Mouse (Mus musculus): ENCODE data around the gene Med28. TPM values are rescaled to one million over a fixed set of nuclear protein-coding genes. Genes with fewer than 3 reads are reported as not detected.

Med28 gene
- total and polyA plus RNA-seq, 2 experiments from 2014 or later: 78.3 to 136 TPM

DNA sequence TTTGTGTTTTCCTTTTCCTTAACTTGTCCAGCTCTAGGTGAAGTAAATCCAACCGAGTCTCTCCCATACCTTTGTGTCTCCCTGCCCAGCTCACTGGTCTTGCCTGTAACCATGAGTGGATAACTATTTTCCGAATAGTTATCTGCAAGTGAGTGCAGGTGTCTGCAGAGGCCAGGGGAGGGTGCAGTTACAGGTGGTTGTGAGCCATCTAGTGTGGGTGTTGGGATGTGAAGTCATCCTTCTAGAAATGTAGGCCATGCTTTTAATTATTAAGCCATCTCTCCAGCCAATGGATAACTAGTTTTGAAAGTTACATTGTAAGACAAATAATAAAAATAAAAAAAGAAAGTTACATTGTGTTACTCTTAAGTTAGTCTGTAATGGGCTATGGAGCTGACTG lies 6.5 kb upstream of the Med28 start:
- Histone ChIP-seq H3K4me3 (ENCODE audit: low read depth, low read length) (no peak overlapping the region), H3K4me1 (ENCODE audit: control insufficient read depth, insufficient read depth) (no peaks in the 10 kb centered on the region), H3K4me2 (ENCODE audit: low read depth, low read length) (no peak overlapping the region), H3K36me3 (replicated peaks; ENCODE audit: control insufficient read depth, insufficient read depth, low read length) (peaks cover 41% of the 10 kb centered on the region), H3K9me3 (replicated peaks; ENCODE audit: control insufficient read depth, low read length) (no peaks in the 10 kb centered on the region), H3K9ac (replicated peaks; ENCODE audit: low read depth, low read length) (no peak overlapping the region), H3K27me3 (ENCODE audit: control insufficient read depth, insufficient read depth, low read length) (no peaks in the 10 kb centered on the region), H3K27ac (ENCODE audit: low read depth) (no peak overlapping the region)
- no peak for ATAC-seq (ENCODE audit: insufficient read depth, low read depth)
- DNase-seq (ENCODE audit: low spot score): no peak
- WGBS: 94% methylated on average over 2 of the region's 2 CpGs
- TF ChIP-seq EP300 (IDR thresholded peaks at IDR 0.05; ENCODE audit: low read depth) (no peak), CTCF (IDR thresholded peaks at IDR 0.05; ENCODE audit: low read depth) (no peak)

DNA sequence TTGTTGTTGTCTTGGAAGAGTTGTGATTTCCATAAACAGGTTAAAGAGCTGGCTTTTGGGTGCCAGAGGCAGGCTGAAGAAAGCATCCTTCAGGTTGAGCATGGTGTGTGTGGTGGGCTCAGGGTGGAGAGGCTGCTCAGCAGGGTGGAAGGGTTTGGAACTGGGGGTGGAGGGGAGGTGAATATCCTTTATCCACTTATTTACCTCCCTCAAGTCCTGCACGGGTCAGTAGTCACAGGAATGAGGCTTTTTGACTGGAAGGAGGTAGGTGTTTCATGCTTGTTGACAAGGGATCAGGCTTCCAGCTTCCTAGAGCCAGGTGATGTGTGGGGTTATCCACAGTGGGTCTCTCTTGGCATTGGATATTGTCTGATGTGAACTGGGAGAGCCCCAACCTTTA lies 5.4 kb upstream of the Med28 start:
- ATAC-seq (ENCODE audit: insufficient read depth, low read depth): no peak
- DNase-seq (ENCODE audit: low spot score): no peak
- Histone ChIP-seq H3K9ac (replicated peaks; ENCODE audit: low read depth, low read length) (no peak overlapping the region), H3K36me3 (replicated peaks; ENCODE audit: control insufficient read depth, insufficient read depth, low read length) (peaks cover 33% of the 10 kb centered on the region), H3K9me3 (replicated peaks; ENCODE audit: control insufficient read depth, low read length) (no peaks in the 10 kb centered on the region), H3K4me3 (ENCODE audit: low read depth, low read length) (no peak overlapping the region), H3K27me3 (ENCODE audit: control insufficient read depth, insufficient read depth, low read length) (no peaks in the 10 kb centered on the region), H3K27ac (ENCODE audit: low read depth) (no peak overlapping the region), H3K4me1 (ENCODE audit: control insufficient read depth, insufficient read depth) (no peaks in the 10 kb centered on the region), H3K4me2 (ENCODE audit: low read depth, low read length) (no peak overlapping the region)
- no peak for TF ChIP-seq EP300 (IDR thresholded peaks at IDR 0.05; ENCODE audit: low read depth)
- no peak for TF ChIP-seq CTCF (IDR thresholded peaks at IDR 0.05; ENCODE audit: low read depth)
- WGBS: 68% methylated on average over 1 of the region's 1 CpGs

DNA sequence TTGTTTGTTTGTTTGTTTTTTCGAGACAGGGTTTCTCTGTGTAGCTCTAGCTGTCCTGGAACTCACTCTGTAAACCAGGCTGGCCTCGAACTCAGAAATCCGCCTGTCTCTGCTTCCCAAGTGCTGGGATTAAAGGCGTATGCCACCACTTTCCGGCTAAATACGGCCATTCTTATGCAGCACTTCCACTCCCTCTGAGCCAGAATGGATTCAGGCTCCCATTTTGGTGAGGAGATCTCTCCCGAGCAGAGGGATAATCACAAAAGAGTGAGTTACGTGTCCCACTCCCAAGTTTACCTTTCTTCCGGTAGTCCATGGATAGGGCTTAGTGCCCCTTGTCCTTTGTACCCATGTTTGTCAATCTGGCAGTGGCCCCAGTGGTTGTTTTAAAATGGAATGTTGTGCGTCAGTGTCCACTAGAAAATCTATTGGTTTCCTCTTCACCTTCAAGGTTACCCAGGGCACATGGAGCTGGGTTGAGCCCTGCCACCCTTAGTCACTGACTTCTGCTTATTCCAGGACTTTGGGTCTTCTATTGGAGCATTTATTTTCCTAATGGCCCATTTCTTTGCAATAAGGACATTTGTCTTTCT lies 4.8 kb upstream of the Med28 start:
- TF ChIP-seq CTCF (IDR thresholded peaks at IDR 0.05; ENCODE audit: low read depth) (no peak), EP300 (IDR thresholded peaks at IDR 0.05; ENCODE audit: low read depth) (no peak)
- no peaks in the 10 kb centered on the region for H3K27me3 ChIP-seq (ENCODE audit: control insufficient read depth, insufficient read depth, low read length)
- no peak overlapping the region for H3K4me2 ChIP-seq (ENCODE audit: low read depth, low read length)
- H3K9ac ChIP-seq (replicated peaks; ENCODE audit: low read depth, low read length): no peak overlapping the region
- no peak overlapping the region for H3K4me3 ChIP-seq (ENCODE audit: low read depth, low read length)
- H3K36me3 ChIP-seq (replicated peaks; ENCODE audit: control insufficient read depth, insufficient read depth, low read length): peaks cover 27% of the 10 kb centered on the region
- H3K27ac ChIP-seq (ENCODE audit: low read depth): no peak overlapping the region
- DNase-seq (ENCODE audit: low spot score) (no peak), ATAC-seq (ENCODE audit: insufficient read depth, low read depth) (no peak)
- 86% methylated on average over 10 of the region's 10 CpGs for WGBS
- no peaks in the 10 kb centered on the region for H3K4me1 ChIP-seq (ENCODE audit: control insufficient read depth, insufficient read depth)
- H3K9me3 ChIP-seq (replicated peaks; ENCODE audit: control insufficient read depth, low read length): no peaks in the 10 kb centered on the region

DNA sequence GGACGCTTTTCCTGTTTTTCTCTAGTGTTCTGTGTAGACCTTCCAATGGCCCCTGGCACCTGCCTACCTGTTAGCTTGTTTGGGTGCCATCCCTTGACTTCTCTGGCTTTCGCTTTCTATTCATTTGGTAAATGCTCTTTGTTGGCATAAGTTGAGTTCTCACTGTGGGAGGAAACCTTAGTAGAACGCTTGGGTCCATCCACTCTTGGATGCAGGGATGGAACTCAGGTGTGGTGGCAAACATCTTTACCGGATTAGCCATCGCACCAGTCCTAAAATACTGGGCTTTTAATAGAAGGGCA lies 731 bp downstream of the Med28 start:
- H3K27me3 ChIP-seq (ENCODE audit: control insufficient read depth, insufficient read depth, low read length): no peaks in the 10 kb centered on the region
- H3K36me3 ChIP-seq (replicated peaks; ENCODE audit: control insufficient read depth, insufficient read depth, low read length): peaks cover 22% of the 10 kb centered on the region
- 3% methylated on average over 5 of the region's 5 CpGs for WGBS
- TF ChIP-seq EP300 (IDR thresholded peaks at IDR 0.05; ENCODE audit: low read depth) (no peak), CTCF (IDR thresholded peaks at IDR 0.05; ENCODE audit: low read depth) (no peak)
- no peak overlapping the region for H3K27ac ChIP-seq (ENCODE audit: low read depth)
- H3K9ac ChIP-seq (replicated peaks; ENCODE audit: low read depth, low read length): peak overlapping the region; percentile 67
- no peak for ATAC-seq (ENCODE audit: insufficient read depth, low read depth)
- no peak for DNase-seq (ENCODE audit: low spot score)
- H3K4me3 ChIP-seq (ENCODE audit: low read depth, low read length): peak overlapping the region; percentile 72
- peak overlapping the region; percentile 87 for H3K4me2 ChIP-seq (ENCODE audit: low read depth, low read length)
- H3K9me3 ChIP-seq (replicated peaks; ENCODE audit: control insufficient read depth, low read length): no peaks in the 10 kb centered on the region
- peaks cover 8% of the 10 kb centered on the region for H3K4me1 ChIP-seq (ENCODE audit: control insufficient read depth, insufficient read depth)

DNA sequence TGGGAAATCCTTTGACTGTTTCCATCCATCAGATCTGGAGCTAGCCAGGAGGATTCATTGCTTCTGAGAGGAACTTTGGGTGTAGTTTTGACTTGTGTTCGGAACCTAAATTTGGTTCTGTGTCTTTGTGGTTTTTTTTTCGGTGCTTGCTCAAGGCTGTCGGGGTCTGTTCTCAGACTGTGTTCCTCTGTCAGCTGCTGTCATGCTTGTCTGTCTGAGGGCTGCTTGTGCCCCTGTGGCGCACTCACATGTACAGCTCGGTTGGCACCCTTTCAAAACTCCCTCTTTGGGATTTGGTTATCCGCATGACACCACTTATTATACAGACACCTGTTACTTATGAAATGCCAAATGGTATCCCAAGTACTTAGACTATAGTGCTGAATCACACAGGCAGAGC lies 1.6 kb downstream of the Med28 start:
- Histone ChIP-seq H3K36me3 (replicated peaks; ENCODE audit: control insufficient read depth, insufficient read depth, low read length) (peaks cover 31% of the 10 kb centered on the region), H3K27ac (ENCODE audit: low read depth) (no peak overlapping the region), H3K27me3 (ENCODE audit: control insufficient read depth, insufficient read depth, low read length) (no peaks in the 10 kb centered on the region), H3K4me3 (ENCODE audit: low read depth, low read length) (no peak overlapping the region), H3K9me3 (replicated peaks; ENCODE audit: control insufficient read depth, low read length) (no peaks in the 10 kb centered on the region), H3K4me1 (ENCODE audit: control insufficient read depth, insufficient read depth) (peaks cover 8% of the 10 kb centered on the region), H3K9ac (replicated peaks; ENCODE audit: low read depth, low read length) (no peak overlapping the region), H3K4me2 (ENCODE audit: low read depth, low read length) (no peak overlapping the region)
- no peak for TF ChIP-seq CTCF (IDR thresholded peaks at IDR 0.05; ENCODE audit: low read depth)
- TF ChIP-seq EP300 (IDR thresholded peaks at IDR 0.05; ENCODE audit: low read depth): no peak
- ATAC-seq (ENCODE audit: insufficient read depth, low read depth): no peak
- WGBS: 86% methylated on average over 6 of the region's 6 CpGs
- no peak for DNase-seq (ENCODE audit: low spot score)

DNA sequence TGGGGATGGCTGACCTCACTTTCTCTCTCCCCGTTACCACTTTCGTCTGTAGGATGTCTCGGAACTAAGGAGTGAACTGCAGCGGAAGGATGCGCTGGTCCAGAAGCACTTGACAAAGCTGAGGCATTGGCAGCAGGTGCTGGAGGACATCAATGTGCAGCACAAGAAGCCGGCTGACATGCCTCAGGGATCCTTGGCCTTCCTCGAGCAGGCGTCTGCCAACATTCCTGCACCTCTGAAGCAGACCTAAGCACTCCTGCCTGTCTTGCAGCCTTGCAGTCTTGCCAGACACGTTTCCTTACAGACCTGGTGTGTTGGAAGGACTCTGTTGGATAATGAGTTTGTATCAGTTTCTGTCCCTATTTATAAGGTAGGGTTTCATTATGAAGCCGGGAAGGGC lies 5.1 kb downstream of the Med28 start:
- no peak overlapping the region for H3K4me3 ChIP-seq (ENCODE audit: low read depth, low read length)
- DNase-seq (ENCODE audit: low spot score) (no peak), ATAC-seq (ENCODE audit: insufficient read depth, low read depth) (no peak)
- H3K27me3 ChIP-seq (ENCODE audit: control insufficient read depth, insufficient read depth, low read length): no peaks in the 10 kb centered on the region
- H3K9me3 ChIP-seq (replicated peaks; ENCODE audit: control insufficient read depth, low read length): no peaks in the 10 kb centered on the region
- no peak overlapping the region for H3K9ac ChIP-seq (replicated peaks; ENCODE audit: low read depth, low read length)
- no peak overlapping the region for H3K27ac ChIP-seq (ENCODE audit: low read depth)
- peaks cover 8% of the 10 kb centered on the region for H3K4me1 ChIP-seq (ENCODE audit: control insufficient read depth, insufficient read depth)
- WGBS: 91% methylated on average over 10 of the region's 10 CpGs
- peaks cover 60% of the 10 kb centered on the region for H3K36me3 ChIP-seq (replicated peaks; ENCODE audit: control insufficient read depth, insufficient read depth, low read length)
- TF ChIP-seq CTCF (IDR thresholded peaks at IDR 0.05; ENCODE audit: low read depth): no peak
- TF ChIP-seq EP300 (IDR thresholded peaks at IDR 0.05; ENCODE audit: low read depth): no peak
- H3K4me2 ChIP-seq (ENCODE audit: low read depth, low read length): no peak overlapping the region
